Comparison of ENCODE assay signal across 8 mouse cellular contexts in genomic region chr2:119799961-119800550, GRCm38 (mm10). TPM values are rescaled to one million over a fixed set of nuclear protein-coding genes. Genes with fewer than 3 reads are reported as not detected.
DNase-seq lines count a peak whose midpoint lies in the region; ATAC-seq and TF ChIP-seq lines count a peak whose summit lies in the region.

No protein-coding gene starts in this region.

- DNase-seq in cerebellum, adult 9-10 months = peak; percentile 68
- DNase-seq in 3134 (ENCODE audit: extremely low read depth, insufficient read length, low spot score) = peak; percentile 60
- peak; percentile 30 for DNase-seq in brain, embryonic 14.5 days (ENCODE audit: low read depth)
- DNase-seq in hindbrain, embryonic 14.5 days (ENCODE audit: low spot score) = no peak
- peak; percentile 41 for DNase-seq in lung, postnatal 10 days
- peak; percentile 44 for DNase-seq in thymus, adult 2 months
- no peak for DNase-seq in frontal cortex, postnatal 36 days (ENCODE audit: low spot score in 2 of 2)

- H3K36me3 ChIP-seq in hindbrain, embryonic 14.5 days (replicated peaks; ENCODE audit: control insufficient read depth, insufficient read depth) = no peaks in the 10 kb centered on the region
- no peaks in the 10 kb centered on the region for H3K36me3 ChIP-seq in thymus, adult 2 months (ENCODE audit: control insufficient read depth, insufficient read depth, low read length)

- no peak for ATAC-seq in cerebellum, adult (ENCODE audit: insufficient number of reproducible peaks, low FRiP score, low TSS enrichment)
- peak; percentile 38; the same call in 1 of the 2 replicates for ATAC-seq in hindbrain, embryonic 14.5 days (ENCODE audit: low FRiP score)

- H3K27ac ChIP-seq in hindbrain, embryonic 14.5 days = peak overlapping the region; percentile 47; the same call in 1 of the 2 replicates
- H3K27ac ChIP-seq in thymus, adult 2 months (ENCODE audit: control insufficient read depth, insufficient read depth, low read length) = no peak overlapping the region

- H3K27me3 ChIP-seq in hindbrain, embryonic 14.5 days (ENCODE audit: control insufficient read depth, insufficient read depth, low read length) = peaks cover 16% of the 10 kb centered on the region; the same call in 1 of the 2 replicates
- H3K27me3 ChIP-seq in thymus, adult 2 months (ENCODE audit: control insufficient read depth, insufficient read depth, low read length) = peaks cover 22% of the 10 kb centered on the region

- peaks cover 38% of the 10 kb centered on the region; the same call in 1 of the 2 replicates for H3K4me1 ChIP-seq in hindbrain, embryonic 14.5 days (replicated peaks; ENCODE audit: control insufficient read depth, insufficient read depth, low read length)
- H3K4me1 ChIP-seq in thymus, adult 2 months (replicated peaks; ENCODE audit: control insufficient read depth, insufficient read depth, low read length) = peaks cover 12% of the 10 kb centered on the region

- H3K9ac ChIP-seq in hindbrain, embryonic 14.5 days = peak overlapping the region; percentile 84

- no peak for TF ChIP-seq POLR2A in brain, embryonic 14.5 days (IDR thresholded peaks at IDR 0.05; ENCODE audit: borderline replicate concordance, extremely low read depth, insufficient read depth, insufficient read length, poor library complexity, severe bottlenecking)
- TF ChIP-seq POLR2A in thymus, adult 2 months (IDR thresholded peaks at IDR 0.05; ENCODE audit: control insufficient read depth, extremely low read depth, insufficient read depth, low read length, poor library complexity) = no peak

- H3K4me2 ChIP-seq in hindbrain, embryonic 14.5 days (replicated peaks) = peak overlapping the region; percentile 96

- under 1% methylated on average over 27 of the region's 27 CpGs for WGBS in hindbrain, embryonic 14.5 days
- 2% methylated on average over 26 of the region's 27 CpGs for WGBS in thymus, adult 2 months

- TF ChIP-seq CTCF in brain, embryonic 14.5 days (IDR thresholded peaks at IDR 0.05; ENCODE audit: borderline replicate concordance, extremely low read depth, insufficient read depth, insufficient read length) = no peak
- TF ChIP-seq CTCF in thymus, adult 2 months (IDR thresholded peaks at IDR 0.05; ENCODE audit: borderline replicate concordance, control insufficient read depth, extremely low read depth, insufficient read depth, low read length, poor library complexity) = no peak

- H3K9me3 ChIP-seq in hindbrain, embryonic 14.5 days (ENCODE audit: control insufficient read depth, low read length) = no peaks in the 10 kb centered on the region

- peak overlapping the region; percentile 94 for H3K4me3 ChIP-seq in hindbrain, embryonic 14.5 days (replicated peaks; ENCODE audit: low read length)
- peak overlapping the region; percentile 83 for H3K4me3 ChIP-seq in thymus, adult 2 months (ENCODE audit: control insufficient read depth, insufficient read depth, low read length)

RNA-seq across cellular contexts. Expression of gene Tyro3, which starts 2.5 kb away (rescaled TPM):
- 33.0 and 40.9 TPM in 2 replicates for polyA plus RNA-seq in brain, embryonic 14.5 days (2012; rRNA removed)
- polyA plus RNA-seq in hindbrain, embryonic 14.5 days (2014; fragmentation: Nextera tagmentation; extraction: Ambion mirVana) = 26.4 and 26.7 TPM in 2 replicates
- 6.5 and 7.1 TPM in 2 replicates for polyA plus RNA-seq in thymus, adult 2 months (2012; rRNA removed)

RNA-seq across cellular contexts. Expression of gene Rpap1, which starts 12.7 kb away (rescaled TPM):
- polyA plus RNA-seq in brain, embryonic 14.5 days (2012; rRNA removed) = 24.7 and 25.8 TPM in 2 replicates
- 15.8 and 18.1 TPM in 2 replicates for polyA plus RNA-seq in hindbrain, embryonic 14.5 days (2014; fragmentation: Nextera tagmentation; extraction: Ambion mirVana)
- 54.6 and 64.4 TPM in 2 replicates for polyA plus RNA-seq in thymus, adult 2 months (2012; rRNA removed)

RNA-seq across cellular contexts. Expression of gene Ltk, which starts 39.8 kb away (rescaled TPM):
- polyA plus RNA-seq in brain, embryonic 14.5 days (2012; rRNA removed) = 3.3 and 3.8 TPM in 2 replicates
- 1.6 and 2.7 TPM in 2 replicates for polyA plus RNA-seq in hindbrain, embryonic 14.5 days (2014; fragmentation: Nextera tagmentation; extraction: Ambion mirVana)
- 11.5 and 13.0 TPM in 2 replicates for polyA plus RNA-seq in thymus, adult 2 months (2012; rRNA removed)

RNA-seq across cellular contexts. Expression of gene Itpka, which starts 57.9 kb away (rescaled TPM):
- 0.42 and 0.68 TPM in 2 replicates for polyA plus RNA-seq in brain, embryonic 14.5 days (2012; rRNA removed)
- polyA plus RNA-seq in hindbrain, embryonic 14.5 days (2014; fragmentation: Nextera tagmentation; extraction: Ambion mirVana) = 0.31 and 0.33 TPM in 2 replicates
- 4.8 and 4.9 TPM in 2 replicates for polyA plus RNA-seq in thymus, adult 2 months (2012; rRNA removed)

Comparison
In these comparisons a context has a peak if more than half of its experiments do, and no peak if none do; other contexts are left out.
1. DNase-seq: peak in cerebellum, adult 9-10 months (single experiment), 3134 (single experiment), brain, embryonic 14.5 days (single experiment), lung, postnatal 10 days (single experiment) and thymus, adult 2 months (single experiment); none in hindbrain, embryonic 14.5 days (single experiment) and frontal cortex, postnatal 36 days (0 of 2).